Mouse (Mus musculus): ENCODE data around the gene Arhgap4. TPM values are rescaled to one million over a fixed set of nuclear protein-coding genes. Genes with fewer than 3 reads are reported as not detected.

Arhgap4 gene
- total RNA-seq (2017): 358 and 362 TPM in 2 replicates

- peak; percentile 99 for ATAC-seq (ENCODE audit: extremely low read depth, insufficient number of reproducible peaks, low FRiP score, poor library complexity, severe bottlenecking)
Measured at GRCm38 (mm10) chrX:73921823-73922549, at the start of gene Arhgap4, which contains the start of gene Naa10. Gene Arhgap4, minus strand, starts transcription at chrX:73921870. Gene Naa10, minus strand, starts transcription at chrX:73921944.

DNA sequence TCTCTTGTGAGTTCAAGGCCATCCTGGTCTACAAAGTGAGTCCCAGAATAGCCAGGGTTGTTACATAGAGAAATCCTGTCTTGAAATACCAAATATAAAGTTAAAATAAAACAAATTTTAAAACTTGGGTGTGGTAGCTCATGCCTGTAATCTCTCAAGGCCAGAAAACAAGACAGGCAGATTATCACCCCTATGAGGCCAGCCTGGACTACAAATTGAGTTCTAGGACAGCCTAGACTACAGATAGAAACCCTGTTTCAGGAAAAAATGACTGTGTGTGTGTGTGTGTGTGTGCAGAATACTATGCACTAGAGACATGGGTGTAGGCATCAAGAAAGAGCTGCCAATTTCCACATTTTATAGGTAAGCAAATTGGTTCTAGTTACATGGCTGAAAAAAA, 49.1 kb upstream of the Arhgap4 start:
- ATAC-seq (ENCODE audit: extremely low read depth, insufficient number of reproducible peaks, low FRiP score, poor library complexity, severe bottlenecking): no peak

- ATAC-seq (ENCODE audit: extremely low read depth, insufficient number of reproducible peaks, low FRiP score, poor library complexity, severe bottlenecking): no peak
Measured at GRCm38 (mm10) chrX:73969729-73970128, 48.1 kb upstream of the Arhgap4 start.

DNA sequence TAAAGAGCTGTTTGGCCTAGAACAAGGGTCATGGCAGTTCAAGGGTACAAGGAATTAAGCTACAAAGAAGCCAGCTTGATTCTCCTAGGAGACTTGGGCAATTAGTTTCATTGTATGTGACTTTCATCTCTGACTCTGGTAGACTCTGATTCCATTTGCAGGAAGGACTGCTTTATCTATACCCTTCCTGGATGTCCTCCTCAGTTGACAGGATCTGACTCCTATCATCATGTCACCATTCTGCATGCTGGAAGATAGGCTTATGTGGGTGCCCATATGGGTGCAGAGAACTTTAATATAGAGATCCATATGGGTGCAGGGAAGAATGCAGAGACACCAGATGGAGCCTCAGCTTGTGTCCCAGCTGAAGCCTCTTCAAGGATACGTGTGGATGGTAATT, 47.5 kb upstream of the Arhgap4 start:
- ATAC-seq (ENCODE audit: extremely low read depth, insufficient number of reproducible peaks, low FRiP score, poor library complexity, severe bottlenecking): no peak

DNA sequence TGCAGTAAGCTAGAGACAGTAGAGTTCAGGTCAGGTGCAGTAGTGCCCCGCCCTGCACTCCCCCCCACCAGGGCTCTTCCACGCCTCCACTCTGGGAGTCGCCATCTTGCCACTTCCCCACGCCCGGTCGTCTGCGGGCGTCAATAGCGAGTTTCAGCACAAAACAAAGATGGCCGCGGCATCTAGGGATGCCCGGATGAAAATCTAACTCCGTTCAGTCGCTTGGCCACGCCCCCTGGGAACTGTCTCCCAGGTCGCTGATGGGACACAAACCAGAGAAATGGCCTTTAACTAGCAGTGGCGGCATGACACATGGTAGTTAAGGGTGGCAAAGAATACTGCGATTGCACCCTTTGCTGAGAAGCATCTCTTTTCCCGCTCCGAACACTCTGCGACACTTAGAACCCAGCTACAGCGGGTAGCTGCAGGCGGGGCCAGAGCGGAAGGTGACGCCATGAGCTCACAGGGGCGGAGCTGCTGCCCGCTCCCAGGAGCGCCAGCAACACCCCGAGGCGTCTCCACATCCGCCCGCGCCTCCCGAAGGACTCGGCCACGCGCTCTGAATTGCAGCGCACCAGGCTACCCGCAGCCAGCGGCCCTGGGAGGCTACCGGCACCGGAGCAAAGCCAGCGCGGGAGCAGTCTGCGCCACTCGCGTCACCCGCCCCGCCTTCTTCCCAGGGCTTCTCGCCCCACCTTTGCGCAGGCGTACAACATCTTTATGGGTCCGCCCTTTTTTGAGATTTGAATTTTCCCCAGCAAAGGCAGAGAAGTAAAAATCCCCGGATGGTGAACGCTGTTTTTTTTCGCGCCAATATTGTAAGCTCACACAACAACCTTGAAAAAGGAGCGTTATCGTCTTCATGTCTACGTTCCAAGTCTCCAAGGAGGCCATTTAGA, 45.8 kb upstream of the Arhgap4 start:
- peak; percentile 70 for ATAC-seq (ENCODE audit: extremely low read depth, insufficient number of reproducible peaks, low FRiP score, poor library complexity, severe bottlenecking)

DNA sequence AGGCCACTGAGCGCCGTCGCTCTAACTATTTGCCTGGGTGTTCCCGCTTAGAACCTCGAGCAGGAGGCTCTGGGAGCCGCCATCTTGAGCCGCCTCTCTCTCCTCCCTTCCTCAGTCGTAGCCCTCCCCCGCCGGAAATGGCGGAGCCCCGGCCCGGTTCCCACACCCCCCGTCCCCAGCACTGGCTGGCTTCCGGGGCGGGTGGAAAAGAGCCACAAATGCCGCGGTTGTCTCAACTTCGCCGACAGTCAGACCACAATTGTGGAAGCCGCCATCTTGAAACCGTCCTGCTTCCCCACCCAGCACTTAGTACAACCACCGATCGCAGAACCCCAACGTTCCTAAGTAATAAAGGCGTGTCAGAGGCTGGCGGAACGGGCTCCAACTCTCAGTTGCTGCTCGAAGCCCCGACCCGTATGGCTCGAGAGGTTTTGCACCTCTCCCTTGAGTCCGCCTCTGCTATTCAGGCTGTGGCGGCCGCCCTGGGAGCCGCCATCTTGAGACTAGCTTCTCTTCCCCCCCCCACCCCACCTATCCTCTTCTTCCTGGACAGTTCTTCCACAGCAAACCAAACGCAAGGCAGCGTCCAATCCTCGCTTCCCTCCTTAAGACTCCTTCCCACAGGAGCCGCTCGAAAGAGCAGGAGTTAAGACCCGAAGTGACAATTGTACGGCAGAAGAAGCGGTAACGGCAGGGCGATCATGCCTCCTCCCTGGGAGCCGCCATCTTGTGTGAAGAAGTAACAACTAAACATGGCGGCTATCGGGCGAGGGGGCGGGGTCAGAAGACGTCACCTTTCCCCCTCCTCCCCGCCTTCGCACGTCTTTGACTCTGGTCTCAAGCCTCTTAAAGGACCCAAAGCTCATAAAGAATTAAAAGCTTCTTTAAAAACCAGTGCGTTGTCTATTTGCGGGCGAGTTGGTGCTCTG, 44.8 kb upstream of the Arhgap4 start, which contains the start of gene Hcfc1:
TSS of gene Hcfc1 (minus strand) at position 110 of the 929 bp plus-strand sequence.
- ATAC-seq (ENCODE audit: extremely low read depth, insufficient number of reproducible peaks, low FRiP score, poor library complexity, severe bottlenecking): peak; percentile 75

- no peak for ATAC-seq (ENCODE audit: extremely low read depth, insufficient number of reproducible peaks, low FRiP score, poor library complexity, severe bottlenecking)
Measured at GRCm38 (mm10) chrX:73965307-73965706, 43.6 kb upstream of the Arhgap4 start.

DNA sequence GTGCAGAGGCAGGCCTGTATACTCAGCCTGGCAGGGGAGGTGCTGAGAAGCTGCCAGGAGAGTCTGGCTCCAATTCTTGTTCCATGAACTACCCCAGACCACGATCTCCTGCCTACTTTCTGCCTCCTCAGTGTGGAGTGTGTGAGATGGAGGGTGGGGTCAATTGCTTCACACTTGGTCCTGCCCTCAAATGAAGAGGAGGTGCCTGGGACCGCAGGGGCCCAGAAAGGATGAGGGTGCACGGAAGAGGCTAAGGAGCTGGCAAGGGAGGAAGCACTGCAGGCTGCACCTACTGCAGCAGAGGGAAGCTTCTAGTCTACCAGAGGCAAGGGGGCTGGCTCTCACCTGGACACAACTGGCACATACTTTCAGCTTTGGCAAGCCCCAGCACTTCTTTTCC, 42.7 kb upstream of the Arhgap4 start:
- no peak for ATAC-seq (ENCODE audit: extremely low read depth, insufficient number of reproducible peaks, low FRiP score, poor library complexity, severe bottlenecking)

GRCm38 (mm10) chrX:73954988-73955387, 33.3 kb upstream of the Arhgap4 start:
- no peak for ATAC-seq (ENCODE audit: extremely low read depth, insufficient number of reproducible peaks, low FRiP score, poor library complexity, severe bottlenecking)

DNA sequence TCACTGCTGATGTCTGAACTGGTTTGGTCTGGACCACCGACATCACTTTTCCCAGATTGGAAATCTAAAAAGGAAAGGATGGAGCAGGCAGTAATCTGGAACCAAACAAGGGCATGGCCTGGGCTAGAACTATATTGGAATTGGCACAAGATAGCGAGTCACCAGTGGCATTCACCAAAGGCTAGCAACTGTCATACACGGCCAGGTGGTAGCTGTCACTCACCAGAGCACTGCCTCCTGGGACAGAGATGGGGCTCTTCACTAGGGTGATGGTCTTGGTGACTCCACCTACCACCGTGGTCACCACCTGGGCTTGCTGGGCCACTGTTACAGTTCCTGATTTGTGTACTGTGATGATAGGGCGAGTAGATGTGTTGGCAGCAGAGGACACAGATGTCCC, 30.9 kb upstream of the Arhgap4 start:
- no peak for ATAC-seq (ENCODE audit: extremely low read depth, insufficient number of reproducible peaks, low FRiP score, poor library complexity, severe bottlenecking)

DNA sequence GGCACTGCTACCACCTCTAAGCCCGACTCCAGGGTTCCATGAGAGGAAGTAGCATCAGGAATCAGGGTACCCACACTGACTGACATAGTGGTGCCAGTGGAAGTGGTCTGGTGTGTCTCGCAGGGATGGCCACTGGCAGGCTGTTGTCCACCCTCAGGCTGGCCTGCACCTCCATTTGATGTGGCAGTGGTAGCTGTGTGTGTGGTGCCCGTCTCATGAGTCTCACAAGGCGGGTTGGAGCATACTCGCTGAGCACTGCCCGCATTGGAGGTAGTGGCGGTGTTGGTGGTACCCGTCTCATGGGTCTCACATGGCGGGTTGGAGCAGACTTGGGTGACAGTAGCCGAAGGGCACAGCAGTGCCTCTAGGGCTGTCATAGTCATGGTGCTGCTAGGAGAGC, 27.7 kb upstream of the Arhgap4 start:
- no peak for ATAC-seq (ENCODE audit: extremely low read depth, insufficient number of reproducible peaks, low FRiP score, poor library complexity, severe bottlenecking)

DNA sequence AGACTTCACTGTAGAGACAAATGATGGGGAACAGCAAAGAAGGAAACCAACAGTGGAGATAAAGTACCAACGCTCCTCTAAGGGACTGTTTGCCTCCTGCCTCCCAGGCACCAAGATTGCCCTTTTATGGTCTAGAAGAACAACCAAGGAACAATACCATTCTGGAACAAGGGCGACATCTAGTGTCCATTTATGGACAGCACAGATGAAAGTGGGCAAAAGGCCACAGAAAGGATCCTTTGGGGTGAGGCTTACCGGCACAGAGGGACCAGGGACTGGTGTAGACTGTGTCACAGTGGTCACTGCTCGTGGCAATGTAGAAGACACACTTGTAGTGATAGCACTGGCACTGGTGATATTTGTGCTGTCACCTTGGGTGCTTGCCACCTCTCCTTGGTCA, 27.0 kb upstream of the Arhgap4 start:
- ATAC-seq (ENCODE audit: extremely low read depth, insufficient number of reproducible peaks, low FRiP score, poor library complexity, severe bottlenecking): peak; percentile 85; the same call in 1 of the 2 replicates

DNA sequence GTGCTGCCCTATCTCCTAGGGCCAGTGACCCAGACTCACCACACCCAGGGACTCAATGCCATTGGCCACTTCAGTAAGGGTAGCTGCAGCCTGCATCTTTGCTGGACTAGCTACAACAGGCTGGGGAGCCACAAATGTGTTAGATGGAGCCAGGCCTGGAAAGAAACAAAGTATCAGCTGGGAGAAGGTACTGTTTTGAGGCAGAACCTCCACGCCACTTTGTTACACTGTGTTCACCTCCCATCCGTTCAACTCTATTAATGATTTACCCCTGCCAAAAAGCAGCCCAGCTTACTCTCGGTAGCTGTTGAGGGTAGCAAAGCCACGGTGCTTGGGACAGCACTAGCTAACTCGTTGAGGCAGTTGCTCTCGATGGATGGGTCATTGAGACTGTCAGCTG, 25.2 kb upstream of the Arhgap4 start:
- ATAC-seq (ENCODE audit: extremely low read depth, insufficient number of reproducible peaks, low FRiP score, poor library complexity, severe bottlenecking): no peak

DNA sequence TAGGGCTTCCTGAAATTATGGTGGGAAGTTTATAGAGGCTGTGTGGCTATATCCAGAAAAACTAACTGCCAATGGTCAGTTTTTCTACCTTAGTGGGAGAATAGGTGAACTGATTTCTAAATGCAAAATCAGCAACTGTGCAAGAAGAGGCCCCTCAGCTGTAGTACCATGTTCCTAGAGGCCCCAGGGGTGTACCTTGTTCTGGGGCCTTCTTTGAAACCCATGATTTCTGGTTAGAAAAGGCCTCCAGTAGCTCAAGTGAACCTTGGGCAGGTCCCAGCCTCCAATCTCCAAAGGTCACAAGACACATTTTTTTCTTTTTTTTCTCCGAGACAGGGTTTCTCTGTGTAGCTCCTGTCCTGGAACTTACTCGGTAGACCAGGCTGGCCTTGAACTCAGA, 20.6 kb upstream of the Arhgap4 start:
- ATAC-seq (ENCODE audit: extremely low read depth, insufficient number of reproducible peaks, low FRiP score, poor library complexity, severe bottlenecking): no peak

- no peak for ATAC-seq (ENCODE audit: extremely low read depth, insufficient number of reproducible peaks, low FRiP score, poor library complexity, severe bottlenecking)
Measured at GRCm38 (mm10) chrX:73941860-73942259, 20.2 kb upstream of the Arhgap4 start.

- ATAC-seq (ENCODE audit: extremely low read depth, insufficient number of reproducible peaks, low FRiP score, poor library complexity, severe bottlenecking): no peak
Measured at GRCm38 (mm10) chrX:73931871-73932270, 10.2 kb upstream of the Arhgap4 start.

DNA sequence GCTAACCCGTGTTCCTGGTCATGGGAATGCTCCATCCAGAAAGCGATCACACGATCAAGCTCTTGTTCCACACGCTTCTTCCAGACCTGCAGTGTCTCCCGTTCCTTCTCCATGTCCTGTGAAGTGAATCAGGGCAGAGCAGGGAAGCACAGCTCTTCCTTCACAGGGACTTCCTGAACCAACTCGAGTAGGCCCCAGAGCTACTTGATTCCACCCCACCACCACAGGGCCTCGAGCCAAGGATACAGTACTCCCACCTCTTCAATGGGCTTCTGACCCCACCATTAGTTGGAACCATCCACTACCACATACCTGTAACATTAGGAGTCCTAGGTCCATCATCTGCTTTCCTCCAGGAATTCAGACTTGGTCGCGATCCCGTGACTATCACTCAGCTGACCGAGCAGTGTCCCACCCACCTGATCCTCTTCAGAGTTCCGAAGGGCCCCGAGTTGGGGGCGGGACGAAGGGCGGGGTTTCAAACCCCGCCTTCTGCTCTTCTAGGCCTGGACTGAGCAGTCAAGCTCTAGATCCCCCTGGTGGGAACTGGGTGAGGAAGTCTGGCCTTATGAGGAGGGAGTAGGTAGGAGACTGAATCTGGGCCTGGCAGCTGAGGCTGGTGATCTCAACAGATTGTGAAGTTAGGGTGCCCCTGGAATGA, 8.9 kb upstream of the Arhgap4 start, which contains the start of gene Renbp:
TSS of gene Renbp (minus strand) at position 449 of the 661 bp plus-strand sequence.
- ATAC-seq (ENCODE audit: extremely low read depth, insufficient number of reproducible peaks, low FRiP score, poor library complexity, severe bottlenecking): peak; percentile 55

DNA sequence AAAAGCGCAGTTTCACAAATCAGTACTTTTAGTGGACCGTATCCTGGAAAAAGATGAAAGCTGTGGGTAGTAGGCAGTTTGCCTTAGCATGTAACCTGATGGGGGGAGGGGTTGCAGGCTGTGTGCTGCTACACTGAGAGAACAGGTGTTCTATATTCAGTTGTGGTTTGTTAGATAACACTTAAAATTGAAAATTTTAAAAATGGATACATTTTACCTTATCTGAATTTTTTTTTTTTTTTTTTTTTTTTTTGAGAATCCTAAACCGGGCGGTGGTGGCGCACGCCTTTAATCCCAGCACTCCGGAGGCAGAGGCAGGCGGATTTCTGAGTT, 846 bp upstream of the Arhgap4 start:
- ATAC-seq (ENCODE audit: extremely low read depth, insufficient number of reproducible peaks, low FRiP score, poor library complexity, severe bottlenecking): no peak

All from neutrophil, adult 5-6 weeks (primary cell).